Mouse (Mus musculus) intestine, embryonic 14.5 days (tissue): ENCODE measurements around the gene Zdhhc21. TPM values are rescaled to one million over a fixed set of nuclear protein-coding genes. Genes with fewer than 3 reads are reported as not detected.
A peak's percentile ranks its signal among the peaks of the same experiment; 100 is the strongest.

Experiments
- ATAC-seq: fragments of 200-750 bp; cut with Nextera tagmentation; replicated peaks from 2 replicates; pipeline ENCODE4 v1.8.0; 2017; ENCODE audit warnings: low read depth, moderate number of reproducible peaks, moderate TSS enrichment, moderate library complexity; ENCODE audit not compliant: low FRiP score, low TSS enrichment
- DNase-seq: peaks from one replicate; pipeline ENCODE4 v3.0.0-alpha.2; 2018; ENCODE audit warnings: low spot score
- H3K27ac ChIP-seq: fragments of 300-500 bp; sonication (generic); 2 replicates; pipeline ENCODE4 v1.5.1; 2014; ENCODE audit warnings: low read depth, mild to moderate bottlenecking, control low read depth
- H3K27me3 ChIP-seq: fragments of 300-500 bp; sonication (generic); replicated peaks from 2 replicates; pipeline ENCODE4 v1.6.1; 2014; ENCODE audit warnings: low read length, control low read depth; ENCODE audit not compliant: control insufficient read depth, insufficient read depth
- H3K36me3 ChIP-seq: fragments of 300-500 bp; sonication (generic); 2 replicates; pipeline ENCODE4 v1.6.1; 2014; ENCODE audit warnings: low read length, control low read depth; ENCODE audit not compliant: control insufficient read depth, insufficient read depth
- H3K4me1 ChIP-seq: fragments of 300-500 bp; sonication (generic); replicated peaks from 2 replicates; pipeline ENCODE4 v1.6.1; 2014; ENCODE audit warnings: low read length, control low read depth, mixed read lengths; ENCODE audit not compliant: control insufficient read depth, insufficient read depth
- H3K4me2 ChIP-seq: fragments of 300-500 bp; sonication (generic); 2 replicates; pipeline ENCODE4 v1.6.1; 2014; ENCODE audit warnings: low read length
- H3K4me3 ChIP-seq: fragments of 300-500 bp; sonication (generic); 2 replicates; pipeline ENCODE4 v1.5.1; 2014; ENCODE audit warnings: low read depth, low read length, control low read depth, mixed read lengths
- H3K9ac ChIP-seq: fragments of 300-500 bp; sonication (generic); 2 replicates; pipeline ENCODE4 v1.6.1; 2014; ENCODE audit warnings: mild to moderate bottlenecking, low read length
- H3K9me3 ChIP-seq: fragments of 300-500 bp; sonication (generic); 2 replicates; pipeline ENCODE4 v1.6.1; 2016; ENCODE audit warnings: low read length, control low read depth; ENCODE audit not compliant: control insufficient read depth
- WGBS: fragments of 180-500 bp; shearing (Covaris S2); extraction: QIAGEN DNeasy Blood & Tissue Kit; methylation state at CpG from one replicate; pipeline ENCODE4 v1.1.7; 2014; 5-methylcytosine and 5-hydroxymethylcytosine counted together
- polyA plus RNA-seq: library from polyadenylated mRNA; unstranded; fragments of >200 nt; fragmentation: Nextera tagmentation; extraction: Ambion mirVana; gene quantifications from 2 replicates; pipeline ENCODE4 v1.2.1, GENCODE M21; 2014

Gene Zdhhc21
- polyA plus RNA-seq, 1 experiment from 2014 or later, result 15.4 TPM

- H3K4me2 ChIP-seq, result no peak overlapping the region
- H3K27ac ChIP-seq, result no peak overlapping the region
- H3K27me3 ChIP-seq, result no peaks in the 10 kb centered on the region
- no peak overlapping the region for H3K4me3 ChIP-seq
- no peak overlapping the region for H3K9ac ChIP-seq
- no peak for ATAC-seq
- H3K9me3 ChIP-seq, result no peaks in the 10 kb centered on the region
- 78% methylated on average over 11 of the region's 11 CpGs for WGBS
- H3K36me3 ChIP-seq, result no peaks in the 10 kb centered on the region
- H3K4me1 ChIP-seq, result peaks cover 14% of the 10 kb centered on the region
- DNase-seq, result peak; percentile 37
These were observed 94.1 kb downstream of the Zdhhc21 start for GRCm38 (mm10) chr4:82765513-82766216.

- no peak for ATAC-seq
These were observed 96.2 kb downstream of the Zdhhc21 start for GRCm38 (mm10) chr4:82763586-82763985.

DNA sequence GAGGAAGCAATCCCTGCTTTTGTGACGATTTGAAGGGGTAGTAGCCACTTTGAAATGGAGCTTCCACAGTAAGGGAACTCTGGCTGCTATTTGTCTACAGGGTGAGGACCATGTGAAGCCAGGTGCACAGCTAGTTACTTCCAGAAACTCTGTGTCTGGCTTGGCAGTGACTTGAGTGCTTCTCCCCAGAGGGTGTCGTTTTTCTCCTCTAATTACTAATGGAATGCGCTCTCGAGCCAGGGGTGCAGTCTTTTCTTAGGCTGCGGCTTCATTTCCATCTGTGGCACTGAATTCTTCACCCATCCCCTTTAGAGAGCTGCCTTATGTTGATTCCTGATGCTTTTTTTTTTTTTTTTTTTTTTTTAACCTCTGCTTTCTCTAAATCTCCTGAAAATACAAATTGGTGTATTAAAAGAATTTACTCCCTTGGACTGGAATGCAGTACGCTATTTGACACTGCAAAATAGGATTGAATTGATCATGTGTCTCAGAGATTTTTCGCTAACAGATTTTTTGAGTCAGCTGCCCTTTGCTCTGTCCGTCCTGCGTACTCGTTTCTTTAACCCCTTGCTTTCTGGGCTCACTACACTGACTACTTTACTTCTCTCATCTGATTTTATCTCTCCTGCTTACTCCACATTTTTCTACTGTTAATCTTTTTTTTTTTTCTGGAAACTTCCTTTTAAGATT lies 97.2 kb downstream of the Zdhhc21 start:
- H3K27me3 ChIP-seq, result no peaks in the 10 kb centered on the region
- no peak overlapping the region for H3K27ac ChIP-seq
- peaks cover 14% of the 10 kb centered on the region for H3K4me1 ChIP-seq
- ATAC-seq (no peak), DNase-seq (peak; percentile 50)
- WGBS, result 10% methylated on average over 10 of the region's 10 CpGs
- no peaks in the 10 kb centered on the region for H3K9me3 ChIP-seq
- no peak overlapping the region for H3K9ac ChIP-seq
- no peak overlapping the region for H3K4me2 ChIP-seq
- H3K36me3 ChIP-seq, result no peaks in the 10 kb centered on the region
- H3K4me3 ChIP-seq, result no peak overlapping the region

More at GRCm38 (mm10) chr4:82763586-82763985, 96.2 kb downstream of the Zdhhc21 start:
- no peak overlapping the region for H3K27ac ChIP-seq
- no peak overlapping the region for H3K9ac ChIP-seq
- H3K4me3 ChIP-seq, result no peak overlapping the region
- no peaks in the 10 kb centered on the region for H3K27me3 ChIP-seq
- no peaks in the 10 kb centered on the region for H3K36me3 ChIP-seq
- 34% methylated on average over 5 of the region's 5 CpGs for WGBS
- no peaks in the 10 kb centered on the region for H3K9me3 ChIP-seq
- peaks cover 14% of the 10 kb centered on the region for H3K4me1 ChIP-seq
- DNase-seq, result no peak
- H3K4me2 ChIP-seq, result no peak overlapping the region

- no peak for ATAC-seq
- H3K4me3 ChIP-seq, result no peak overlapping the region
- no peaks in the 10 kb centered on the region for H3K36me3 ChIP-seq
- WGBS, result 24% methylated on average over 3 of the region's 3 CpGs
- peak; percentile 42 for DNase-seq
- H3K4me1 ChIP-seq, result no peaks in the 10 kb centered on the region
- H3K4me2 ChIP-seq, result no peak overlapping the region
- H3K9ac ChIP-seq, result no peak overlapping the region
- H3K27ac ChIP-seq, result no peak overlapping the region
- H3K9me3 ChIP-seq, result no peaks in the 10 kb centered on the region
- no peaks in the 10 kb centered on the region for H3K27me3 ChIP-seq
These were observed 103.5 kb downstream of the Zdhhc21 start for GRCm38 (mm10) chr4:82756295-82756626.

GRCm38 (mm10) chr4:82755616-82756294 lies 104.0 kb downstream of the Zdhhc21 start:
- 57% methylated on average over 3 of the region's 3 CpGs for WGBS
- Histone ChIP-seq H3K36me3 (no peaks in the 10 kb centered on the region), H3K27me3 (no peaks in the 10 kb centered on the region), H3K9me3 (no peaks in the 10 kb centered on the region), H3K27ac (no peak overlapping the region), H3K4me2 (no peak overlapping the region), H3K4me1 (no peaks in the 10 kb centered on the region), H3K9ac (no peak overlapping the region), H3K4me3 (no peak overlapping the region)
- DNase-seq (peak; percentile 46), ATAC-seq (no peak)

Other genes with a start within 250 kb of the Zdhhc21 start
- 61.7 and 66.8 TPM in 2 replicates for gene Nfib, start 154.2 kb downstream of the Zdhhc21 start, polyA plus RNA-seq
- gene Cer1, start 25.2 kb upstream of the Zdhhc21 start, polyA plus RNA-seq, result 0.09 and 0.16 TPM in 2 replicates
- 18.2 and 19.5 TPM in 2 replicates for gene Frem1, start 192.4 kb upstream of the Zdhhc21 start, polyA plus RNA-seq